Mouse (Mus musculus): ENCODE measurements around the gene Gm4498.
"Not testable (repeated sequence)": the region's sequence is repeated elsewhere in the genome, so short reads cannot be mapped to it uniquely, and the experiment has no call there.

Gene Gm4498

GRCm38 (mm10) chr7:20233728-20234127 lies at the start of gene Gm4498:
TSS of gene Gm4498 (minus strand) at chr7:20233828.
- DNase-seq (ENCODE audit: inconsistent ontology term) = not testable (repeated sequence)

GRCm38 (mm10) chr7:20262734-20263133 lies 29.1 kb upstream of the Gm4498 start, which contains the start of gene Gm5890:
TSS of gene Gm5890 (minus strand) at chr7:20262834.
- DNase-seq (ENCODE audit: inconsistent ontology term) = not testable (repeated sequence)

- DNase-seq (ENCODE audit: inconsistent ontology term) = not testable (repeated sequence)
Measured at GRCm38 (mm10) chr7:20205507-20205906, 28.1 kb downstream of the Gm4498 start, which contains the start of gene Gm6164. TSS of gene Gm6164 (minus strand) at chr7:20205607.

DNA sequence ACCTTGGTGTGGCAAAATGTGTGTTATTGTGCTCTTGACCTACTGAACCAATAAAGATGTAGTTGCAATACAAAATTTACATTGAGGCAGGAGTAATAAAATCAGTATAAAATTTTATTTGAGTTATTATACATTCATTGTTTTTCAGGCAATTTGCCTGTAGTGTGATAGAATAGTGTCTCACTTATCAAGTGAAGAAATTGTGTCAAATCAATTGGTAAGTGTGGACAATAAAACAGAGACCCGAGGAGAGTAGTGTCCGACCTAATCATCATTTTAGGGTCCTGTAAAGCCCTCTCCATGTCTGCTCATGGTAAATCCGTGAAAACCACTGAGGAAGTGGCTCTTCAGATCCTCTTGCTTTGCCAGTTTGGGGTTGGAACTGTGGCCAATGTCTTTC lies 40.2 kb downstream of the Gm4498 start, which contains the start of gene Vmn1r95:
Vmn1r95 (plus strand) TSS at position 301 of the 400 bp plus-strand sequence.
- not testable (repeated sequence) for DNase-seq (ENCODE audit: inconsistent ontology term)

All from Muller cell, postnatal 12 days (primary cell).